Mouse (Mus musculus) lung, postnatal 0 days (tissue): ENCODE results near the gene Pitpnb.

Source experiments
- CTCF ChIP-seq: IDR thresholded peaks from 2 replicates; pipeline ENCODE4 v1.5.1; 2016; ENCODE audit warnings: antibody characterized with exemption, mild to moderate bottlenecking
- EP300 ChIP-seq: IDR thresholded peaks from 2 replicates; pipeline ENCODE4 v1.6.1; 2016; ENCODE audit warnings: antibody characterized with exemption, mild to moderate bottlenecking, control low read depth

- peak; percentile 50 for TF ChIP-seq CTCF
- TF ChIP-seq EP300 = no peak
These were observed 30.0 kb downstream of the Pitpnb start for GRCm38 (mm10) chr5:111360546-111360945.
